Mouse (Mus musculus) Muller cell, postnatal 12 days (primary cell): Measurements from ENCODE around the gene Sncb.

ENCODE experiments used
- DNase-seq: peaks from one replicate; pipeline ENCODE4 v3.0.0-alpha.2; 2015; ENCODE audit errors: inconsistent ontology term

Gene Sncb

DNA sequence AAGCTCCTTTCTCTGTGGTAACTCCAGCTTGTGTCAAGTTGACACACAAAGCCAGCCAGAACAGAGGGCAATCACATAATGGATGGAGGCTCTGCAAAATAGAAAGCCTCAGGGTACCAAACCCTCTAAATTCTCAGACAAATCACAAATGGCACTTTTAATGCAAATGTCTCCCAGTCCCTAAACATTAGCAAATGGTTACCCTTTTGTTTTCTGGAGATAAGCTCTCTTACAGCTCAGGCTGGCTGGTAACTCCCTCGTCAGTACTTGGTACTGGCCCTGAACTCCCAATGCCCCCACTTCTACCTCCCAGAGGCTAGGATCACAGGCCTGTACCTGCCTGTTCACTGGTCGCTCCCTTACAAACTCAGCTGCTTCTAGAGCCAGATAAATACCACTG, 16.8 kb upstream of the Sncb start:
- no peak for DNase-seq

DNA sequence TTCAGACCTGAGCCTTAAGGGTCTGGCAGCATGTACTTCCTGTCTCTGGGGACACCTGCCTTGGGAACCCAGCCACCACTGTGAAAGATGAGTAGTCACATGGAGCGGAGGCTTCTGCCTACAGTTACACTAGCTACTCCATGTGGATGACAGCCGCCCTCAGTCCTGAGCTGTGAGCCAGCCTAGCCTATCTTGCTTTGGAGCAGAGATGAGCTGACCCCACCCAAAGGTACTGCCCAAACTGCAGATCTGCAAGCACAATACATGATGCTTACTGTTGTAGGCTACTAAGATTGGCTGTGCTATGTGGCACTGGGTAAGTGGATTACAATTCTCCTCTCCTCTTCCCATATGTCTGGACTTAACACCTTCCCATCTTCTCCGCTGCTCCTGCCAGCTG, 14.7 kb upstream of the Sncb start:
- no peak for DNase-seq

DNA sequence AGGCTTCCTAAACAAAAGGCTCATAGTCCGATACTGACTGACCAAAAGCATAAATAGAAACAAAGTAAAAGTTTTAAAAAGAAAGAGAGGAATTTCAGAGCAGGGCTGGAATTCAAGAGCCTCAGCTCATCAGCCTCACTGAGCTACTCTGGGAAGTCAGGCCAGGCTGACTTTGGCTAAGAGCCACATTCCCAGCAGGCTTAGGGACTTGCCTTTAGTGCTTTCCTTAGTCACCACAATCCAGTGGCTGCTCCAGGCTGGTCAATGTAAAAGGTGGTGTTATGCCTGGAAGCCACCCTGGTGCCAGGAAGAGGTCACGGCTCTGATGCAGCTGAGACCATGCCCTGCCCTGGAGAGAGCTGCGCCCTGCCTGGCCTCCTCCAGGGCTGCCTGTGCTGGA, 14.2 kb upstream of the Sncb start:
- peak; percentile 81 for DNase-seq

DNA sequence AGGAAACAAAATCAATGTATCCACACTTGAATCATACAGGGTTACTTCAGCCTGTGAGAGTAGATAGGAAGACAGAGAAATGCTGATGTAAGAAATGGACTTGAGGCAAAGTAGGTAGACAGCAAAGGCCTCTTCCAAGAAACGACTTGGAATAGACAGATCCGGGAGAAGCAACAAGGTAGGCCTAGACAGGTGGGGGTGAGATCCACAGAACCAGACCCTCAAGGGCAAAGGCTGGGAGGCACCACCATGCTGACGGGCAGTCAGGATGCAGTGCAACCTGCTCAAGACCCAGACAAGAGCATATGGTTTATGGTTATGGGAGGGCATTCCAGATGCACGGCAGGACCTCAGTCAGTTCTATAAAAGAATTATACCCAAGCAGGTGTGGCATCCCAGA, 617 bp upstream of the Sncb start:
- no peak for DNase-seq

DNA sequence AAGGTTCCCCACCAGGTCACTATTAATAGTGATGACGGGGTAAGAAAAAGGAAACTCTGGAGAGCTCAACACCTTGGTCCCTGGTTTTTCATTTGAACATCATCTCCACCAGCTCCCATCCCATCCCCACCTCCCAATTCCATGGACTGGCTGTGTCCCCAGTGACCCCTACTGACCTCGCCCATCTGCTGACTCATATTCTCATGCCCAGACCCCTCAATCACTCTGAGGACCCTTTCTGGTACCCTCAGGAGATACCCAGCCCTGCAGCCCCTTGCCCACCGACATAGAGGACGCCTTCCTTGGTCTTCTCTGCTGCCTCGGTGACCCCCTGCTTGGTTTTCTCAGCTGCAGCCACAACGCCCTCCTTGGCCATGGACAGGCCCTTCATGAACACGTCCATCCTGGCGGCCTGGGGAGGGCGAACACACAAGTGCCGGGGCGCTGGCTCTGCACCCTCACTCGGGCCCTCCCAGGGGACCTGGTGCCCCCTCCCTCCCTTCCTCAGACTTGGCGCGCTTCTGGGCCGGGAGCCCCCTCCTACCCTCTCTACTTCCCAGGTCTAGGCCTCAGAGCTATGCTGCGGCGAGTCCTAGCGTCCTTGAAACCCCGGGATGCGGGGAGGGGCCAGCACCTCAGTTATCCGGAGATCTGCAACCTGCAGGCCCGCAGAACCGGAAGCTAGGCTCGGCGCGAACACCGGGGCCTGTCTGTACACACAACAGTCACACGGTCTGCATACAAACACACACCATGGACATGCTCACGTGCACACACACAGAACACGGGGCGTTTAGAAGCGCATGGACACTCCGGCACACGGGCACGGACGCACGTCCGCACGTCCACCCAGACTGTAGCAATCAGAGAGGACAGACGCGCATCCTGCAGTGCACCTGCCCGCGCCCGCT, 859 bp downstream of the Sncb start:
- no peak for DNase-seq

DNA sequence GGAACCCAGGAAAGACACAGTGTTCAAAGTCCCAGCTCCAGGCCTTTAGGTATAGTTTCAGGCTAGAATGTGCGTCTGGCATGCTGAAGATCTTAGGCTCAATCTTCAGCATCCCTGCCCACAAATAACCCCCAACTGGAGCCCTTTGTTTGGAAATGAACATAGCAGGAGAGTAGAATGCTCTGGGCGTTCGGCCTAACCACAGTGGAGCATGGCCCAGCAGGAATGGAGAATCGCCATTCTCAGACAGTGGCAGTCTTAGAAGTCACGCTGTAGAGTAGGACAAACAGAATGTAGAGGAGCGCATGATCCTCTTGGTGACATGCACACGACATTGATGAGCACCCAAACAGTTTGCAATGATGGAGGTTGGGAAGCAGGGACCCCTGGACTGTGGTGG, 5.5 kb downstream of the Sncb start:
- DNase-seq = no peak

DNA sequence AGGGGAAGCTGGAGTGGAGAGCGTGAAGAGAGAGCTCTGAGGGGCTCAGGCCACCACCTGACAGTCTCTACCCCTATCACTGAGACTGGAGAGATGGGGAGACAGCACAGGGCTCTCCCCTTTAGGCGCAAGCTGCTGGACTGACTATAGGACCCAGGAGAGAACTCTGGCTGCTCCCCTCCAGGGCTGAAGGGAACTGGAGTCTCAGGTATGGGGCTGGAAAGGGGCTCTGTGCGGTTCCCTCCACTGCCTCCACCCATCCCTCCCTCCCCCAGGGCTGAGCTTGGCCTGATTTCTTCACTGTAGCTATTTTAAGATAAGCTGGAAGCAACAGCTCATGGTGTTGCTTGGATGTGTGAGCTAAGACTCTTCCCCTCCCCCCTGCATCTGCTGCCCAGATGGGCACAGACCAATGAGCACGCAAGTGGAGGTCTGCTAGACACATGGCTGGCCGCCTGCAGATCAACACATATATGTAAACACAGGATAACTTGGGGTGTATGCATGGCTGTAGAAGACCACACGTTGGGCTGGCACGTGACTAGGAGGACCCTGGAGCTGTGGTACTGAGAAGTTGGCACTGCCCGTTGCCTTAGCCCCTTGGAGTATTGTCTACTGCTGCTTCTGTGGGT, 6.1 kb downstream of the Sncb start:
- no peak for DNase-seq

DNA sequence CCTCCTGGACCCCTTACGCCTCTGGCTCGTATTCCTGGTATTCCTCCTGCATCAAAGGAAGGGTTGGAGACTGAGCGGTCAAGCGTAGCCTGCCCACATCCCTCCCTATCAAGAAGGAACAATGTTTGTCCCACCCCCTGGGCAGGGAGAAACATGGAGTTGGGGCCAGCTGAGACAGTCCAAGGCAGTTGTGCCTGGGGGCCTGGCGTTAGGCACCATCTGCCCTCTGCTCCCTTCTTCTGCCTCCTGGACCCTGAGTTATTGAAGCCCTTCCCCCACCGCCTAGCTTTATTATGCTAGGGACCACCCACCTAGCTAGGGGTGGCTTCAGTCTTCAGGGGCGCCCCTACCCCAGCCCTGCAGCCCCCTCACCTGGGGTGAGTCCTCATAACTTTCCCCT, 6.9 kb downstream of the Sncb start:
- no peak for DNase-seq

DNA sequence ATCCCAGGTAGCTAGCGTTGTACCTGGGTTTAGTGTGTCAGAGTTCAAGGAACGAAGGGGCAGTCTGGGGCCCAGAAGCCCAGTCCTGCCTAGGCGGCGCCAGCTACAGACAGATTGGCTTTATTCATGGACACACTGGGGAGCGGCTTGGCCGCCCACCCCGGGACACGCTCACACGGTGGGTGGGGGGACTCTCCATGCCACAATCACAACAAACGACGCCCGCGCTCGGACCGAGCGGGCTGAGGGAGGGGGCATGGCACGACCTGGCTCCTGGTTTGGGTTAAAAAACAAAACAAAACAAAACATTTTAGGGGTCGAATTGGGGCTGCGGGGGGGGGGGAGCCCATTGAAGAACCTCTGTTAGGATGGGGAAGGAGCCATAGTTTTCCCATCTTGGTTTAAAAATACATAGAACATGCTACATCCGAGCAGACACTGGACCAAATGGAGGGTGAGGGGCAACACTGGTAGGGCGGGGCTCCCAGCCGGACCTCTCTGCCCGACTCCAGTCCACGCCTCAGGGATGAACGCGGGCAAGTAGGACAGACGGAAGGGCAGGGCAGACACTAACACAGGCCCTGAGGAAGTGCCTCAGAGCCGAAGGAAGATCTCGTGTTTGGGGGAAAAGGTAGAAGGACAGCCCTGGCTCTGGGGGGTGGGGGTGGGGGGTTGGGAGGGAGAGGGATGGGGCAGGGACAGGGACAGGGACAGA, 7.5 kb downstream of the Sncb start:
- no peak for DNase-seq

DNA sequence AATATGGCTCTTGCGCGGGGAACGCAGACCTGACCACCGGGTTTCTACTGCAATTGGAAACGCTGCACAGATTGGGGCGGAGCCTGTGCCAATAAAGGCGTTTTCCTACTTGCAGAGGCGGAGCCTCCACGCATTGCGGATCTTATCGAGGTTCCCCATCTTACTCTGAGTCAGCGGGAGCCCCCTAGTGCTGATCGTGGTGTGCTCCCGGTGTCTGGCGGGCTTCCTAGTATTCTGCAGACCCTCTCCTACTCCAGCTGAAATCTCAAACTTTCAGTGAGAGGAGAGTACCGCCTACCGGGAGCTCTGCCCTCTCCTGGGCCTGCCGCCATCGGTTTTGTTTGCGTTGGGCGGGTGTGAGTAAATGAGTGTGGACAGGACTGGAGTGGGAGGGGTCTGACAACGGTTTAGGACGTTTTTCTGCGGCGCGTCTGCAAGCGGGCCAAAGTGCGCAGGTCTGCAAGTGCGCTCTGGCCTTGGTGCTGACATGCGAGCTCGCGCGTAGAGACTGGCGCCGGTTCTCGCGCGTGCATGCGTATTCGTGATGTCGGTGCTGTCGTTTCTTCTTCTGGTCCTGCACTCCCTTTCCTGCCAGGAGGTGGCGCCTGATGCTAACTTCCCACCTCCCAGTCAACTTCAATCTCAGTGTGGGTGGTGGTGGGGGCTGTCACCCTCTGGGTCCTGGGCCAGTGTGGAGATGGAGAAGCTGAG, 8.2 kb downstream of the Sncb start:
- peak; percentile 89 for DNase-seq

DNA sequence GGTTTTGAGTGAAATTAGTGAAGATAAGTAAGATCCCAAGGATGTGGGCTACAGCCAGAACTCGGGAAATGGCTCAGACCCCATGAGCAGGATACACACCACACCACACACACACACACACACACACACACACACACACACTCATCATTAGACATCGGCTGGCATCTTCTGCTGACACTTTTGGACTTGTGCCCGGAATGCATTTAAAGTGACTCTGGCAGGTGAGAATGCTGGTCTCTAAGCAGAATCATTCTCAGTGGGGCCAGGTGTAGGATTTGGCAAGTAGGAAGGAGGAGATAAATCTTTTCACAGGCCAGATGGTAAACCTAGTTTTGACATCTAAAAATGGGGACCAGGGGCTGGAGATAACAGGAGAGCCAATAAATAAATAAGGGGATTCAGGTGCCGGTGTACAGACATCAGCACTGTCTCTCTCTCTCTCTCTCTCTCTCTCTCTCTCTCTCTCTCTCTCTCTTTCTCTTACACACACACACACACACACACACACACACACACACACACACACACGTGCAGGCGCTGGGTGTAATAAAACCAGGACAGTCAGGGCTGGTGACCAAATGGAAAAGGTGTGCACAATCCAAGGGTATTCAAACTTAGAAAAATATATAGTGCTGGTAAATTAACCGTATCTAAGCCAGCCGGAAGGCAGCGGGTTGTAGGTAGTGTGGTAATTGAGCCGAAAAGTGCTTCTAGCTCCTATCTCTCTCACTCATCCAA, 9.1 kb downstream of the Sncb start:
- DNase-seq = no peak

DNA sequence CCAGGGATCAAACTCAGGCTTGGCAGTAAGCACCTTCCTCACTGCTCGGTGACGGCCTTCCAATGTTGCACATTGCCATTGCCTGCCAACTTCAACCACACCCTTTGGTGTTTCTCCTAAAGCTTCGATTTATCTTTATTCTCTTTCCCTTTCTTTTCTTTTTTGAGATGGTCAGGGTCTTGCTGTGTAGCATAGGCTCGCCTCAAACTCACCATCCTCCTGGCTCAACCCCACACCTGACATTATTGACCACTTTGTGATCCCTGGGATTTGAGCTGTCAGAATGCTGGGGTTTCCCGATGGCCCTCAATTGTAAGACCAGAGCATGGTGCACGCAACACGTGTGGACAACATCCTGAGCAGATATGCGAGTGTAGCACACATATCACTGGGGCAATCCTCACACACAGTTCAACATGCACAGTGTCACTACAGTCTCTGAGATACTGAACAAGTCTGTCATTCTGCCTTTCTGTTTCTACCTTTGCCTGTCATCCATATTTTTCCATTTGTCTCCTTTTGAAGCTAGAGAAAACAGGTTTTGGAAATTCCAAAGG, 10.2 kb downstream of the Sncb start:
- DNase-seq = no peak

DNA sequence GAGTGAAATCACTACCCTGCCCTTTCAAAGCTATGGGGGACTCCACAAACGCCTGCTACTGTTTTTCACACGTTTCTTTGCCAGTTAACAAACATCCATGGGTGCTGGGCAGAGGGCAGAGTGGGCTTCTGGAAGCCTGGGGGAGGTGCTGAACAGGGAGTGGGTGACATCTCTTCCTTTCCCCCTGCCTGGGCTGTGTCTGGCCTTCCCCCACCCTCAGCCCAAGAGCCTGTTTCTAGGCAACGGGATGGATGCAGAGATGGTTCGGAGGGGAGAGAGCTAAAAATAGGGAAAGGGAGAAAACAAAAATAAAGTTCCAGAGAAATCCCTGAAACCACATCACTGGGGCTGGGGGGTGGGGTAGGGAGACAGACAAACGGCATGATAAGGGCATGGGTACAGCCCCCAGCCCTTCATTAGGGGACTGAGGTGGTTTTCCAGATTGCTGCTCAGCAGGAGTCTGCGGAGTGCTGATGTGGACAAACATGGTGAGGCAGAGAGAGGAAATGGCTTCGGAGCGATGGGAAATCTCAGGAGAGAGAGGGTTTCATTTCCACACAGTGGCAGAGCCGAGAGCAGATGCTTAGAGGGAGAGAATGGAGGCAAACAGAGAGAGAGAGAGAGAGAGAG, 11.1 kb downstream of the Sncb start:
- no peak for DNase-seq

DNA sequence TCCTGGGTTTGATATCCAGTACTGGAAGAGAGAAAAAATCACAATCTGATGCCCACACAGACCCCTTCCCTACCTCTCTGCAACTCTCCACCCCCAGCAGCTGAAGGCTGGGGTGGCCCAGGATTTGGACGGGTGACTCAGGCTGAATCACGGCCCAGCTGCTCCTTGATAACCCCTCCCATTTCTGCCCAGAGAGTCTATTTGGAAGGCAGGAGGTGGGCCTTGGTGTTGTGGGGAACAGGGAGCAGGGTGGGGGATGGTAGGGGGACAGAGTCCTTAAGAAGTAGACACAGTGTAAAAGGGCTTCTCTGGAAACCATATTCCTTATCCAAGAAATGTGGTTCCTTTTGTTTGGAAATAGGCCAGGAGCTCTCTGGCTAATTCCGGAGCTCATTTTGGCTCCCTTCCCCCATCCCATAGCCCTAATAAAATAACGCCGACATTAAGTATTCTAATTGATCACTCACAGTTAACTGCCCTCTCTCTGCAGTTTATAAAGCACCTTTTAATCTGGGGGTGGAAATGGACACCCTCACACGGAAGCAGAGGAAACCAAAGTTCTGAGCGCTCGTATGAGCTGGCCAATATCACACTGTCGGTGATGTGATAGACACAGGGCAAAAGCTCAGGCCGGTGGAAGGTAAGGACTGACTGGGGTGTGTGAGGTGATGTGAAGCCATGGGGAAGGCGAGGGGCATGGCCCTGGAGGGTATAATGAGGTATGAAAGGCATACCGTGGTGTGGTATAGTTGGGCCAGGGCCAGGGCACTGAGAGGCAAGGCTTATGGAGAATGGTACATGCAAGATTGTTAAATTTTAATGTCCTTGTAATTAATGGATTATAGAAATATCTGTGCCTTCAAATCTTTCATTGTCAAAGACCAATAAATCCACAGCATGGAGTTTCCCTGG, 12.0 kb downstream of the Sncb start:
- DNase-seq = no peak

DNA sequence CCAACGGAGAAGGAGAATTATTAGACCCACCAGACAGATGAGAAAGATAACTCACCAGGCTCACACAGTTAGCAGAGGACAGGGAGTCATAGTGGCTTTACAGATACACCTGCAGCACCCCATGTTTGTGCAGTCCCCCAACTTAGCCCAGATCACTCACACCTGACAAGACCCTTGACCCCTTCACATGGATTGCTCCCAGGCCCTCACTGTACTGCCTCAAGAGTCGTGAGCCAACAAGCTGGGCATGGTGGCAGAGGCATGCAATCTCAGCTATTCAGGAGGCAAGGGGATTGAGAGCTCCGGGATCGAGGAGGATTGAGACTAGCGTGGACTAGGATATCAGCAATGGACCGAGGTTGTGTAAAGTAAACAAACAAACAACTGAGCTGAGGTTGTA, 12.7 kb downstream of the Sncb start:
- DNase-seq = no peak

DNA sequence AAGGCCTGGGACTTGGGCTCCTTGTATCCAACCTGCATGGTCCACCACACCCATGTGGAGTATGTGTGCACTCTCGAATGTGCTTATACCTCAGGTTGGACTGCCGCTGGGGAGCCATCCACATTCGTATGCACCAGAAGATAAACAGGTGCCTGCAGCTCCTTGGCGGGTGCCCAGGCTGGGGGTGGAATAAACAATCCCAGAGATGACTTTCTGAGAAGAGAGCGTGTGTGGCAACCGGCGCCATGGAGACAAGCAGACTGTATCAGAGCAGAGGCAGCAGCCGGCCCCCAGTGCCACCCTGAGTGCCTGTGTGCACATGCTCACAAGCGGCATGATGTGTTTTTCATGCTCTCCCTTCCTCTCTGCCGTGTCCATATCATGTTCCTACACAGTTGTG, 13.7 kb downstream of the Sncb start:
- no peak for DNase-seq

DNA sequence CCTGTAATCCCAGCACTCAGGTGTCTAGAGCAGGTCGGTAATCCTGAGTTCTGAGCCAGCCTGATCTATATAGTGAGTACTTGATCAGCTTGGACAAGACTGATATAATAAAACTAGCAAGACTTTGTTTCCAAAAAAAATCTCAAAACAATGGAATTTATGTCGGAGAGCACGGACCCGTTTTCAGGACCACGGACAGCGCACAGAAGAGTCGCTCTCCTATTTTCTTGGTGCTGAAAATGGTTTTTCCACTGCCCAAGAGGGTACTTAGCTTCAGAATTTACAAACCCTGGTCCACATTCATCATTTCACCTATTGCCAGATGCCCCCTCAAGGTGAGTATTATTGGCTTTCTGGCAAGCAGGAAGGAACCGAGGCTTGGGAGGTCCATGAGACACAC, 15.7 kb downstream of the Sncb start:
- DNase-seq = no peak

DNA sequence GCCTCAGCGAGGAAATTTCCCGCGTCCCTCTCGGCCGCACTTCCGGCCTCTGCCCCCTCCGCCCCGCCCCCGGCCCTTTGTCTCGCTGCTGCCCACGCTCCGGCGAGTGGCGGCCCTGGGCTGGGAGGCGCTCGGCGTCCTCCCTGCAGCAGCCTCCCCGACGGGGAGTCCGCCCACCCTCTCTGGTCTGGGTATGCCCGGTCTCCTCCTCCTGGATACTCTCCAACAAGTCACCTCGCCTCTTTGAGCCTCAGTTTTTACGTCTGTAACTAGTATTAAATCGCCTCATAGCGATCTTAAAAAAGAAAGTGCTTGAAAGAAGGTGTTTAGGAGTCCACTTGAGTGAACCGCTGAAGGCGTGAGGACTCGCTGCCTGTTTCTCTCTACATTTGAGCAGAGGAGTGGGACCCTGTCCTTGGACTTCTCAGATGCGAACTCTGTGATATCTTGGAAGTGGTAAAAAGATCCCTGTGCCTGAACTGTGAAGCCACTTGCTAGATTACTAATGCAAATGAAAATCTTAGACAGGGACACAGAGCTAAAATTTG, 16.5 kb downstream of the Sncb start, which contains the start of gene Gprin1:
Gprin1 (minus strand) TSS at position 11 of the 548 bp plus-strand sequence.
- DNase-seq = peak; percentile 36
